Mouse (Mus musculus) lung, embryonic 16.5 days (tissue): Measurements from ENCODE around the gene Sf3b4. TPM values are rescaled to one million over a fixed set of nuclear protein-coding genes. Genes with fewer than 3 reads are reported as not detected.
A peak's percentile ranks its signal among the peaks of the same experiment; 100 is the strongest.

Experiments
- ATAC-seq: fragments of 200-750 bp; cut with Nextera tagmentation; 2 replicates; pipeline ENCODE4 v1.8.0; 2017; ENCODE audit warnings: low read depth, mild to moderate bottlenecking, moderate library complexity
- H3K27ac ChIP-seq: fragments of 300-500 bp; sonication (generic); 2 replicates; pipeline ENCODE4 v1.5.1; 2014; ENCODE audit warnings: mild to moderate bottlenecking, control low read depth, low read length
- H3K27me3 ChIP-seq: fragments of 300-500 bp; sonication (generic); 2 replicates; pipeline ENCODE4 v1.6.1; 2014; ENCODE audit warnings: low read depth, low read length, mixed read lengths; ENCODE audit not compliant: control insufficient read depth, insufficient read depth
- H3K36me3 ChIP-seq: fragments of 300-500 bp; sonication (generic); 2 replicates; pipeline ENCODE4 v1.6.1; 2014; ENCODE audit warnings: low read length; ENCODE audit not compliant: control insufficient read depth, insufficient read depth
- H3K4me1 ChIP-seq: fragments of 300-500 bp; sonication (generic); replicated peaks from 2 replicates; pipeline ENCODE4 v1.6.1; 2014; ENCODE audit warnings: low read length, mixed read lengths; ENCODE audit not compliant: control insufficient read depth, insufficient read depth
- H3K4me2 ChIP-seq: fragments of 300-500 bp; sonication (generic); 2 replicates; pipeline ENCODE4 v1.6.1; 2014; ENCODE audit warnings: low read depth, low read length, control low read depth
- H3K4me3 ChIP-seq: fragments of 300-500 bp; sonication (generic); 2 replicates; pipeline ENCODE4 v1.5.1; 2014; ENCODE audit warnings: mild to moderate bottlenecking, low read length, control low read depth
- H3K9ac ChIP-seq: fragments of 300-500 bp; sonication (generic); 2 replicates; pipeline ENCODE4 v1.6.1; 2014; ENCODE audit warnings: low read length, control low read depth
- H3K9me3 ChIP-seq: fragments of 300-500 bp; sonication (generic); 2 replicates; pipeline ENCODE4 v1.6.1; 2016; ENCODE audit warnings: low read length; ENCODE audit not compliant: control insufficient read depth
- WGBS: fragments of 180-500 bp; shearing (Covaris S2); extraction: QIAGEN DNeasy Blood & Tissue Kit; methylation state at CpG from one replicate; pipeline ENCODE4 v1.1.7; 2014; 5-methylcytosine and 5-hydroxymethylcytosine counted together
- polyA plus RNA-seq: library from polyadenylated mRNA; unstranded; fragments of >200 nt; fragmentation: Nextera tagmentation; extraction: Ambion mirVana; gene quantifications from 2 replicates; pipeline ENCODE4 v1.2.1, GENCODE M21; 2015

The Sf3b4 gene
- polyA plus RNA-seq, 1 experiment from 2014 or later, result 167 TPM

GRCm38 (mm10) chr3:96181510-96182381, 9.6 kb downstream of the Sf3b4 start:
- Histone ChIP-seq H3K27ac (no peak overlapping the region), H3K9ac (peak overlapping the region; percentile 28; the same call in 1 of the 2 replicates), H3K4me3 (peak overlapping the region; percentile 58), H3K36me3 (peaks cover 14% of the 10 kb centered on the region), H3K4me1 (peaks cover 17% of the 10 kb centered on the region), H3K9me3 (no peaks in the 10 kb centered on the region), H3K4me2 (peak overlapping the region; percentile 83), H3K27me3 (no peaks in the 10 kb centered on the region)
- WGBS, result 32% methylated on average over 12 of the region's 12 CpGs
- peak; percentile 21 for ATAC-seq

GRCm38 (mm10) chr3:96182382-96182776, 10.2 kb downstream of the Sf3b4 start:
- Histone ChIP-seq H3K4me1 (peaks cover 17% of the 10 kb centered on the region), H3K4me2 (peak overlapping the region; percentile 83), H3K4me3 (peak overlapping the region; percentile 58; the same call in 1 of the 2 replicates), H3K27me3 (no peaks in the 10 kb centered on the region), H3K36me3 (peaks cover 11% of the 10 kb centered on the region), H3K9ac (peak overlapping the region; percentile 41; the same call in 1 of the 2 replicates), H3K27ac (peak overlapping the region; percentile 13; the same call in 1 of the 2 replicates), H3K9me3 (no peaks in the 10 kb centered on the region)
- no peak for ATAC-seq
- 16% methylated on average over 4 of the region's 4 CpGs for WGBS

- Histone ChIP-seq H3K27me3 (no peaks in the 10 kb centered on the region), H3K9me3 (no peaks in the 10 kb centered on the region), H3K4me3 (no peak overlapping the region), H3K9ac (no peak overlapping the region), H3K4me1 (peaks cover 10% of the 10 kb centered on the region; the same call in 1 of the 2 replicates), H3K36me3 (no peaks in the 10 kb centered on the region), H3K27ac (no peak overlapping the region), H3K4me2 (no peak overlapping the region)
- WGBS, result 59% methylated on average over 12 of the region's 12 CpGs
- ATAC-seq, result no peak
These were observed 20.8 kb downstream of the Sf3b4 start for GRCm38 (mm10) chr3:96192977-96193376.

- WGBS, result 80% methylated on average over 10 of the region's 10 CpGs
- ATAC-seq, result no peak
- H3K36me3 ChIP-seq, result no peaks in the 10 kb centered on the region
These were observed 22.8 kb downstream of the Sf3b4 start for GRCm38 (mm10) chr3:96194966-96195365.

GRCm38 (mm10) chr3:96195616-96196313, 23.6 kb downstream of the Sf3b4 start:
- no peak overlapping the region for H3K4me3 ChIP-seq
- ATAC-seq, result no peak
- no peaks in the 10 kb centered on the region for H3K27me3 ChIP-seq
- no peak overlapping the region for H3K4me2 ChIP-seq
- H3K4me1 ChIP-seq, result peaks cover 13% of the 10 kb centered on the region; the same call in 1 of the 2 replicates
- H3K9me3 ChIP-seq, result no peaks in the 10 kb centered on the region
- no peak overlapping the region for H3K9ac ChIP-seq
- WGBS, result 86% methylated on average over 11 of the region's 11 CpGs
- H3K36me3 ChIP-seq, result no peaks in the 10 kb centered on the region
- H3K27ac ChIP-seq, result no peak overlapping the region

More at GRCm38 (mm10) chr3:96194966-96195365, 22.8 kb downstream of the Sf3b4 start:
- no peaks in the 10 kb centered on the region for H3K9me3 ChIP-seq
- H3K27ac ChIP-seq, result no peak overlapping the region
- no peak overlapping the region for H3K4me3 ChIP-seq
- peaks cover 13% of the 10 kb centered on the region; the same call in 1 of the 2 replicates for H3K4me1 ChIP-seq
- H3K4me2 ChIP-seq, result no peak overlapping the region
- H3K9ac ChIP-seq, result no peak overlapping the region
- H3K27me3 ChIP-seq, result no peaks in the 10 kb centered on the region

- 21% methylated on average over 27 of the region's 27 CpGs for WGBS
- ATAC-seq, result no peak
- H3K9ac ChIP-seq, result peak overlapping the region; percentile 91
These were observed 24.5 kb downstream of the Sf3b4 start for GRCm38 (mm10) chr3:96196437-96197128.

GRCm38 (mm10) chr3:96197129-96197749, 25.1 kb downstream of the Sf3b4 start:
- peak; percentile 95 for ATAC-seq
- Histone ChIP-seq H3K4me2 (peak overlapping the region; percentile 97), H3K27ac (peak overlapping the region; percentile 96), H3K9ac (peak overlapping the region; percentile 91), H3K4me3 (peak overlapping the region; percentile 86), H3K4me1 (peaks cover 13% of the 10 kb centered on the region; the same call in 1 of the 2 replicates), H3K36me3 (no peaks in the 10 kb centered on the region), H3K9me3 (no peaks in the 10 kb centered on the region), H3K27me3 (no peaks in the 10 kb centered on the region)
- under 1% methylated on average over 50 of the region's 50 CpGs for WGBS

More at GRCm38 (mm10) chr3:96196437-96197128, 24.5 kb downstream of the Sf3b4 start:
- peak overlapping the region; percentile 96 for H3K27ac ChIP-seq
- peak overlapping the region; percentile 86 for H3K4me3 ChIP-seq
- peaks cover 13% of the 10 kb centered on the region; the same call in 1 of the 2 replicates for H3K4me1 ChIP-seq
- H3K27me3 ChIP-seq, result no peaks in the 10 kb centered on the region
- H3K4me2 ChIP-seq, result peak overlapping the region; percentile 97
- H3K36me3 ChIP-seq, result no peaks in the 10 kb centered on the region
- H3K9me3 ChIP-seq, result no peaks in the 10 kb centered on the region

GRCm38 (mm10) chr3:96198181-96198580, 26.0 kb downstream of the Sf3b4 start:
- H3K9ac ChIP-seq, result peak overlapping the region; percentile 60
- no peaks in the 10 kb centered on the region for H3K36me3 ChIP-seq
- ATAC-seq, result peak; percentile 27; the same call in 1 of the 2 replicates
- peak overlapping the region; percentile 86 for H3K4me3 ChIP-seq
- H3K4me1 ChIP-seq, result peaks cover 13% of the 10 kb centered on the region; the same call in 1 of the 2 replicates
- 7% methylated on average over 6 of the region's 6 CpGs for WGBS
- H3K27me3 ChIP-seq, result no peaks in the 10 kb centered on the region
- H3K27ac ChIP-seq, result peak overlapping the region; percentile 50
- H3K9me3 ChIP-seq, result no peaks in the 10 kb centered on the region
- H3K4me2 ChIP-seq, result peak overlapping the region; percentile 97
